Mouse (Mus musculus): ENCODE results near the gene Atp8b4. TPM values are rescaled to one million over a fixed set of nuclear protein-coding genes. Genes with fewer than 3 reads are reported as not detected.
"Not testable (repeated sequence)": the region's sequence is repeated elsewhere in the genome, so short reads cannot be mapped to it uniquely, and the experiment has no call there.

The Atp8b4 gene
- polyA plus RNA-seq, 1 experiment from 2014 or later: 5.9 TPM

DNA sequence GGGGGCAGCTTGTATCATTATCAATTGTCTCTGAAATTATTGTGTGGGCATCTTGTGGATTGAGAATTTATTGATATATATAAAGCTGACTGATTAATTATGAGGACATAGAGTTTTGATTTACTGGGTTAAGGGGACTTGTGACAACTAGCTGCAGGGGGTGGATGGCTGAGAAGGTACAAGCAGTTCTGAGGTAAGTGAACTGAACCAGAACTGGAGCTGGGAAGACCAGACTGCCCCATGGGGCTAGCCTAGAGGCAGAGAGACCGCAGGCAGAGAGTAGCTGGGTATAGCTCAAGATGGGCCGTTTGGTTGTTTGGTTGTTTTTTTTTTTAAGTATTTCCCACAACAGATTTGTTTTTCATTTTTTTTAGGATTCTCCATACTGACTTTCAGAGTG is 23.8 kb upstream of the Atp8b4 start:
- H3K9ac ChIP-seq (ENCODE audit: low read depth, low read length): no peak overlapping the region
- ATAC-seq (ENCODE audit: low read depth): no peak
- no peak overlapping the region for H3K27ac ChIP-seq (ENCODE audit: low read length)
- no peak overlapping the region for H3K4me2 ChIP-seq (ENCODE audit: low read depth, low read length)
- H3K4me1 ChIP-seq (ENCODE audit: control insufficient read depth, low read depth, low read length): no peaks in the 10 kb centered on the region
- no peaks in the 10 kb centered on the region for H3K27me3 ChIP-seq (ENCODE audit: control insufficient read depth, insufficient read depth, low read depth, low read length)
- H3K9me3 ChIP-seq (replicated peaks; ENCODE audit: control insufficient read depth, low read length): no peaks in the 10 kb centered on the region
- H3K4me3 ChIP-seq (ENCODE audit: low read depth, low read length): no peak overlapping the region
- no peaks in the 10 kb centered on the region for H3K36me3 ChIP-seq (ENCODE audit: control insufficient read depth, insufficient read depth)
- 51% methylated on average over 2 of the region's 2 CpGs for WGBS (ENCODE audit: insufficient replicate concordance)

DNA sequence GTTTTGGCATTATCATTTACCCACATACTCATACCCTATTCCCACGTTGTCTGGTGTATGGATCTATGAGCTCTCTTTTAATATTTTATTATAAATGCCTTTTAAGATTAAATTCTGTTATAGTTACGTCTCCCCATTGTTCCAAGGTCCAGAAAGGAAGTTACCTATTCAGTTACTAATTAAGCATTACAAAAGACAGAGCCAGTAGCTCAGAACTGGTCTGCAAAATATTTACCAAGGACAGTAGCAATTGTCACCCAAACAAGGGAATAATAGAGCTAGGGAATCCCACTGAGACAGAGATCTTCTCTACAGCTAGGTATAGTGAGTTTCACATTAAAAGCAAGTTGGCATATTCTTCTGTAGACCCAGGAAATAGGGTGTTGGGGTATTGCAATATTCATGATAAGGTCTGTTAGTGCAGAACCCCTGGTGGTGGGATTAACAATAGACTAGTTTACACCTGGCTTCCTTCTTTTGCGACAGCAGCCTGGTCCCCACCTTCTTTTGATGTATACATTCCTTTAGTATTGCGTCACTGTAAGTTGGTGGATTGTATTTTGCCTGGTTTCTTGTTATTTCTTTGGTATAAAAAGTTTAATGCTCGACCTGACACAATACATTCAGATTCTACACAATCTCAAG is 22.7 kb upstream of the Atp8b4 start:
- H3K4me1 ChIP-seq (ENCODE audit: control insufficient read depth, low read depth, low read length); H3K27me3 ChIP-seq (ENCODE audit: control insufficient read depth, insufficient read depth, low read depth, low read length); H3K9me3 ChIP-seq (replicated peaks; ENCODE audit: control insufficient read depth, low read length); H3K4me3 ChIP-seq (ENCODE audit: low read depth, low read length); H3K4me2 ChIP-seq (ENCODE audit: low read depth, low read length); ATAC-seq (ENCODE audit: low read depth); H3K9ac ChIP-seq (ENCODE audit: low read depth, low read length); H3K36me3 ChIP-seq (ENCODE audit: control insufficient read depth, insufficient read depth); H3K27ac ChIP-seq (ENCODE audit: low read length): not testable (repeated sequence)
- 54% methylated on average over 5 of the region's 5 CpGs for WGBS (ENCODE audit: insufficient replicate concordance)

DNA sequence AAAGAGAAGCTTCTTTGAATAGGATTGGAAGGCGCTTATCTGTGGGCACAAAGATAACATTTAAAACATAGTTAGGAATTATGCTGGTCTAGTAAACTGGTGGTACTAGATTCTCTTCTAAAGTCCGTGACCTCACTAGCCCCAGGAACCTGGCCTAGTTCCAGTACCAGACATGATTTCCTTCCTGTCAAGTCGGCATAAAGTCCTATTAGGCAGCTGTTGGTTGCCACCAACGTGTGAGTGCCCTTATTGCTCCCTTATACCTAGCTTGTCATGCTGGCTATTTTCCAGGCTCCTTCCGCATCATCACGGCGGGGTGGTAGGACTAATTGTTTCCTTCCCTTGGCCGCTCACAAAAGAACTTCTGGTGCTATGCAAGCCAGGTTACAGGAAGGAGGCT is 21.6 kb upstream of the Atp8b4 start:
- no peak overlapping the region for H3K27ac ChIP-seq (ENCODE audit: low read length)
- H3K36me3 ChIP-seq (ENCODE audit: control insufficient read depth, insufficient read depth): no peaks in the 10 kb centered on the region
- H3K9ac ChIP-seq (ENCODE audit: low read depth, low read length): no peak overlapping the region
- 61% methylated on average over 8 of the region's 8 CpGs for WGBS (ENCODE audit: insufficient replicate concordance)
- ATAC-seq (ENCODE audit: low read depth): no peak
- no peak overlapping the region for H3K4me2 ChIP-seq (ENCODE audit: low read depth, low read length)
- no peaks in the 10 kb centered on the region for H3K27me3 ChIP-seq (ENCODE audit: control insufficient read depth, insufficient read depth, low read depth, low read length)
- H3K4me1 ChIP-seq (ENCODE audit: control insufficient read depth, low read depth, low read length): no peaks in the 10 kb centered on the region
- no peaks in the 10 kb centered on the region for H3K9me3 ChIP-seq (replicated peaks; ENCODE audit: control insufficient read depth, low read length)
- no peak overlapping the region for H3K4me3 ChIP-seq (ENCODE audit: low read depth, low read length)

DNA sequence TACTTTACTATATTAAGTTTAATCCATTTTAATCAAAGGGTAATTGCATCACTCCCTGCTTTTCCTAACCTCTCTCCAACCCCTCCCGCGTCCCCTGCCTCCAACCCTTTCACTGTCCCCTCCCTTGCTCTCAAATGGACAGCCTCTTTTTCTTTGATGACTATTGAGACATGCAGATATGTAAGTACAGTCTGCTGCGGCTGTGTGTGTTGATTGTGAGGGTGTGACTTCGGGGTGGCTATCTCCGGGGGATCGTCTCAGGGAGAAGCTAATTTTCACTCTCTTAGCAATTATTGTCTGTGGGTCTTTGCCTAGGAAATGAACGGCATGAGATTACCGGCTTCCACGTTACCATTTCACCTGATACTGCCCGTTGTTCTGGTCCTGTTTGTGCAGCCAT is 21.0 kb upstream of the Atp8b4 start:
- Histone ChIP-seq H3K36me3 (ENCODE audit: control insufficient read depth, insufficient read depth) (no peaks in the 10 kb centered on the region), H3K27me3 (ENCODE audit: control insufficient read depth, insufficient read depth, low read depth, low read length) (no peaks in the 10 kb centered on the region), H3K9ac (ENCODE audit: low read depth, low read length) (no peak overlapping the region), H3K4me2 (ENCODE audit: low read depth, low read length) (no peak overlapping the region), H3K4me3 (ENCODE audit: low read depth, low read length) (no peak overlapping the region), H3K9me3 (replicated peaks; ENCODE audit: control insufficient read depth, low read length) (no peaks in the 10 kb centered on the region), H3K4me1 (ENCODE audit: control insufficient read depth, low read depth, low read length) (no peaks in the 10 kb centered on the region), H3K27ac (ENCODE audit: low read length) (no peak overlapping the region)
- 56% methylated on average over 10 of the region's 10 CpGs for WGBS (ENCODE audit: insufficient replicate concordance)
- ATAC-seq (ENCODE audit: low read depth): no peak

DNA sequence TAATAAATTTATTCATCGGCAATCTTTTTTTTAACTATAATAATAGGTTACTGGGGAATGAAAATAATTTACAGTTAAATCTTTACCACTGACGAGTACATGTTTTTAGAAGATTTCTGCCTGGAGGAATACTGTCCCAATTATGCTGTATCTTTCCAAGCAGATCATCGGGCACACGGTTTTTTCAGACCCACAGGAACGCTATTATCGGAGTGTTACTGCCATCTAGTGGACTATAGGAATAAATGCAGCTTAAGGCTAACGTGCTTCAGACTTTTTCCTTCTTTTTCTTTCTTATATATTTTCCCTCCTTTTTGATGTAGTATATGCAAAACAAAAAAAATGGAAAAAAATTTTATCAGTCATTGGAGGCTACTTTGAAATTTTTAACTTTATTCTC is 20.4 kb upstream of the Atp8b4 start:
- H3K27me3 ChIP-seq (ENCODE audit: control insufficient read depth, insufficient read depth, low read depth, low read length): no peaks in the 10 kb centered on the region
- ATAC-seq (ENCODE audit: low read depth): no peak
- no peaks in the 10 kb centered on the region for H3K4me1 ChIP-seq (ENCODE audit: control insufficient read depth, low read depth, low read length)
- no peak overlapping the region for H3K27ac ChIP-seq (ENCODE audit: low read length)
- no peaks in the 10 kb centered on the region for H3K36me3 ChIP-seq (ENCODE audit: control insufficient read depth, insufficient read depth)
- H3K9me3 ChIP-seq (replicated peaks; ENCODE audit: control insufficient read depth, low read length): no peaks in the 10 kb centered on the region
- H3K9ac ChIP-seq (ENCODE audit: low read depth, low read length): no peak overlapping the region
- no peak overlapping the region for H3K4me2 ChIP-seq (ENCODE audit: low read depth, low read length)
- no peak overlapping the region for H3K4me3 ChIP-seq (ENCODE audit: low read depth, low read length)
- WGBS (ENCODE audit: insufficient replicate concordance): 12% methylated on average over 7 of the region's 7 CpGs

DNA sequence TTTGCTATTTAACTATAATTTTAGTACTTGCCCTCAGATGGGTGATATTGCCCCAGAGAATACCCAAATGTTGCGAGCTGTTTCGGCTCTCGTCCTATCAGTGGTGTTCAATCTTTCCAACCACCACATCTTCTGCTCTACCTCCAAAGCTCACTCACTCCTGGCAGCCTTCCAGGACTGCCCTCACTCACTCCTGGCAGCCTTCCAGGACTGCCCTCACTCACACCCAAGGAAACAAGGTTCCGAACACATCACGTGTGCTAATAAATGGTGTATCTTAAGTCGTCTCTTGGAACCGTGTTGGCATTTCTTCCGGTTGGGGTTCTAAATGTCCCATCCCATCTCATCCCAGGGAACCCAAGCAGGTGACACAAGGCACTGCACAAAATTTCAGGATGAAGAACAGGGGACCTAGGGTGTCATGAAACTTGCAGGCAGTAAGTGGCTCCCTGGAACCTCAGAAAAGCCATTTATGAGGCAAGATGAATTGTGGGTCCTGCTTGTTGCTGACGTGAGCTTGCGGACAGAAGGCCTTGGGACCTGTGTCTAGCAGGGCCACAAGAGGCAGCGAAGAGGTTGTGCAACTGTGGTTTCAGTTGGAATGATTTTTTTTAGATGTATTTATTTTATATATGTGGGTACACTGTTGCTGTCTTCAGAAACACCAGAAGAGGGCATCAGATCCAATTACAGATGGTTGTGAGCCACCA is 19.6 kb upstream of the Atp8b4 start:
- Histone ChIP-seq H3K4me2 (ENCODE audit: low read depth, low read length) (no peak overlapping the region), H3K4me1 (ENCODE audit: control insufficient read depth, low read depth, low read length) (no peaks in the 10 kb centered on the region), H3K9me3 (replicated peaks; ENCODE audit: control insufficient read depth, low read length) (no peaks in the 10 kb centered on the region), H3K27me3 (ENCODE audit: control insufficient read depth, insufficient read depth, low read depth, low read length) (no peaks in the 10 kb centered on the region), H3K4me3 (ENCODE audit: low read depth, low read length) (no peak overlapping the region), H3K27ac (ENCODE audit: low read length) (no peak overlapping the region), H3K36me3 (ENCODE audit: control insufficient read depth, insufficient read depth) (no peaks in the 10 kb centered on the region), H3K9ac (ENCODE audit: low read depth, low read length) (no peak overlapping the region)
- no peak for ATAC-seq (ENCODE audit: low read depth)
- 69% methylated on average over 11 of the region's 11 CpGs for WGBS (ENCODE audit: insufficient replicate concordance)

DNA sequence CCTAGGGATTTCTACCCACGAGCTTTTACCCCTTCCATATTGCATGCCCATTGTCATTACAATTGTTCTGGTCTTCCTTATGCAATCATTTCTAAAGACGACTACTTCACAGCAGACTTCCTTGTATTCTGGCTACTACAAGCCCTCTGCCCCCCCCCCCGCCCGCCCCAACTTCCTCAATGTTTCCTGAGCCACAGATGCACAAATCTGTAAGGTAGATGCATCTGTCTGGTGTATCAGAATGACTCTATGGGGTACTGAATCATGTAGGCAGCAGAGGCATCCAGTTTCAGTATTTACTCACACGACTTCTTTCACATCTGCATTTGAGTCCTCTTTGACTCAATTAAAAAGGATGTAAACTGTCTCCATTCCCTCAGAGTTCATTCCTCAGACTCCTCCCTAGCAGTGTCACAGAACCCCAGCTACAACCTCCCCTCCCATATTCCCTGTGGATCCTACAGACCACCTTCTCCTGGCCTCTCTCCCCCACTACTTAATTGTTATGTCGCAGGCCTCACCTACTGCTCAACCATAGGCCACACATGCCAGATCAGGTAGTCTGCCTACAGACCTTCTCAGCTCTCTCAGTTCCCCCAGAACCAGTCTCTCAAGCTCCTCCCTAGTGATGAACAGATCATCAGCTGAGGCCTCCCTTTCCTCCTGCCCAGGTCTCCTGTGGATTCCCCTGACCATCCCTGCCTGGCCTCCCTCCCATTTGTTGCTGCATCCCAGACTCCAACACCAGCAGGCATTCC is 14.8 kb upstream of the Atp8b4 start:
- Histone ChIP-seq H3K36me3 (ENCODE audit: control insufficient read depth, insufficient read depth) (no peaks in the 10 kb centered on the region), H3K4me1 (ENCODE audit: control insufficient read depth, low read depth, low read length) (no peaks in the 10 kb centered on the region), H3K27ac (ENCODE audit: low read length) (no peak overlapping the region), H3K4me3 (ENCODE audit: low read depth, low read length) (no peak overlapping the region), H3K9me3 (replicated peaks; ENCODE audit: control insufficient read depth, low read length) (no peaks in the 10 kb centered on the region), H3K27me3 (ENCODE audit: control insufficient read depth, insufficient read depth, low read depth, low read length) (no peaks in the 10 kb centered on the region), H3K4me2 (ENCODE audit: low read depth, low read length) (no peak overlapping the region), H3K9ac (ENCODE audit: low read depth, low read length) (no peak overlapping the region)
- ATAC-seq (ENCODE audit: low read depth): no peak
- 28% methylated on average over 6 of the region's 6 CpGs for WGBS (ENCODE audit: insufficient replicate concordance)

DNA sequence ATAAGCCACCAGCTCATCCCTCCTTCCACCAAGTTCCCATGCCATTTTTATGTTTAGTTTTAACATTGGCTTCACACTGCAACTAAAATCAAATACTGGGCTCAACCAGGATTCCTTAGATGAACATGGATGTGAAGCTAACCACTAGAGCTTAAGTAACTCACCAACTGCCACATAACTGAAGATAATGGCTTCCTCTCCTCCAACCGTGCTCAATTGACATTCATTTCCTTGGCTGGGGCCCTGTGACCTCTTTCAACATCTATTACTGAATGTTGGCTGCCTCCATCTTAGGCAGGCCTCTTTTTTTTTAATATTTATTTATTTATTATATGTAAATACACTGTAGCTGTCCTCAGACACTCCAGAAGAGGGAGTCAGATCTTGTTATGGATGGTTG is 7.8 kb upstream of the Atp8b4 start:
- no peak overlapping the region for H3K27ac ChIP-seq (ENCODE audit: low read length)
- no peak for ATAC-seq (ENCODE audit: low read depth)
- no peak overlapping the region for H3K4me3 ChIP-seq (ENCODE audit: low read depth, low read length)
- H3K9ac ChIP-seq (ENCODE audit: low read depth, low read length): no peak overlapping the region
- no peaks in the 10 kb centered on the region for H3K36me3 ChIP-seq (ENCODE audit: control insufficient read depth, insufficient read depth)
- H3K27me3 ChIP-seq (ENCODE audit: control insufficient read depth, insufficient read depth, low read depth, low read length): no peaks in the 10 kb centered on the region
- H3K4me2 ChIP-seq (ENCODE audit: low read depth, low read length): no peak overlapping the region
- H3K4me1 ChIP-seq (ENCODE audit: control insufficient read depth, low read depth, low read length): no peaks in the 10 kb centered on the region
- H3K9me3 ChIP-seq (replicated peaks; ENCODE audit: control insufficient read depth, low read length): no peaks in the 10 kb centered on the region
- 19% methylated on average over 1 of the region's 1 CpGs for WGBS (ENCODE audit: insufficient replicate concordance)

DNA sequence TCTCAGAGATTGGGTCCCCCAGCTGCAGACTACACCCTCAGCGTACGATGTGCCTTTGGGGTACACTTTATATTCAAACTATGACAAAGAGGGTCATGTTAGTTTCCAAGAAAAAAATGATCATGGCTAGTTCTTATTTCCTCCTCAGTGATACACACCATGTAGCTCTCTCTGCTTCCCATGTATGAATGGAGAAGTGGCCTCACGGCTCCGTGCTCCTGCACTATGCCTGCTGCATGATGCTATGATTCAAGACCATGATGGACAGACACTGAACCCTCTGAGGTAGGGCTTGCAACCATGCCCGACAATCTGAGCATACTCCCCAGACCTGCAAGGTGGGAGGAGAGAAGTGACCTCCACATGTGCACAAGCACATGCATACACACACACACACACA is 7.0 kb upstream of the Atp8b4 start:
- H3K27ac ChIP-seq (ENCODE audit: low read length): no peak overlapping the region
- H3K9me3 ChIP-seq (replicated peaks; ENCODE audit: control insufficient read depth, low read length): no peaks in the 10 kb centered on the region
- no peaks in the 10 kb centered on the region for H3K27me3 ChIP-seq (ENCODE audit: control insufficient read depth, insufficient read depth, low read depth, low read length)
- no peaks in the 10 kb centered on the region for H3K4me1 ChIP-seq (ENCODE audit: control insufficient read depth, low read depth, low read length)
- no peak overlapping the region for H3K4me2 ChIP-seq (ENCODE audit: low read depth, low read length)
- H3K9ac ChIP-seq (ENCODE audit: low read depth, low read length): no peak overlapping the region
- H3K4me3 ChIP-seq (ENCODE audit: low read depth, low read length): no peak overlapping the region
- no peaks in the 10 kb centered on the region for H3K36me3 ChIP-seq (ENCODE audit: control insufficient read depth, insufficient read depth)
- WGBS (ENCODE audit: insufficient replicate concordance): 60% methylated on average over 5 of the region's 5 CpGs
- ATAC-seq (ENCODE audit: low read depth): no peak

Data from liver, embryonic 16.5 days (tissue).